Mouse (Mus musculus): ENCODE measurements around the gene Acvr1.

Acvr1 gene

GRCm38 (mm10) chr2:58419571-58419970 is 147.4 kb downstream of the Acvr1 start:
- DNase-seq (ENCODE audit: low read depth in 1 of 2, low spot score in 2 of 2), result no peak

DNA sequence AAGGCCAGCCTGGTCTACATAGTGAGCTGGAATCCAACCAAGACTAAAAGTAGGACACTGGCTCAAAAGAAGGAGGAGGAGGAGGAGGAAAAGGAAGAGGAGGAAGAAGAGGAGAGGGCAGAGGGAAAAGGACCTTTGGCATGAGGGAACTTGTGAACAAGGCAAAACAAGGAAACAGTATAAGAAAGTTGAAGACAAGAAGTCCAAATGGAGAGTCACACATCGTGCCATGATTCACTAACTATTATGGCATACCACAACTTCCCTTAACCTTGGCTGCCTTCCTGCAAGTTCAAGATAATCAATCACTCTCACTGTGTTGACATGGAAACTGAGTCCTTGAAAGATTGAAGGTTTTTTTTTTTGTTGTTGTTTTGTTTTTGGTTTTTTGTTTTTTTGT is 148.8 kb downstream of the Acvr1 start:
- DNase-seq (ENCODE audit: low read depth in 1 of 2, low spot score in 2 of 2), result no peak

DNA sequence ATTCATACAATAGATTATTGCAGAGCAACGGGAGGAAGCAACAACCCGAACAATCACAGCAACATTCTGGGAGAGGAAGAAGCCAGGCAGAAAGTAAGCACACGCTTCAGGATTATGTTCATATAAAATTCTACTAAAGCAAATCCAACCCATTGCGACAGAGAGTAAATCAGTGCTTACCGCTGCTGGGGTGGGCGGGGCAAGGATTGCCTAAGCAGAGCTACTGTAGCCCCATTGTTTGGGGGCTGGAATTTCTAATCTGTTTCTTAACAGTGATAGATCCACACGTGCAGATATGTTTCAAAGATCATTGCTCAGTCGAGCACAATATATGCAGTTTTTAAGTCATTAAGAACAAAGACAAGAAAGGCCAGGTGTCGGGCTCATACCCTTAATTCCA is 149.3 kb downstream of the Acvr1 start:
- DNase-seq (ENCODE audit: low read depth in 1 of 2, low spot score in 2 of 2), result no peak

DNA sequence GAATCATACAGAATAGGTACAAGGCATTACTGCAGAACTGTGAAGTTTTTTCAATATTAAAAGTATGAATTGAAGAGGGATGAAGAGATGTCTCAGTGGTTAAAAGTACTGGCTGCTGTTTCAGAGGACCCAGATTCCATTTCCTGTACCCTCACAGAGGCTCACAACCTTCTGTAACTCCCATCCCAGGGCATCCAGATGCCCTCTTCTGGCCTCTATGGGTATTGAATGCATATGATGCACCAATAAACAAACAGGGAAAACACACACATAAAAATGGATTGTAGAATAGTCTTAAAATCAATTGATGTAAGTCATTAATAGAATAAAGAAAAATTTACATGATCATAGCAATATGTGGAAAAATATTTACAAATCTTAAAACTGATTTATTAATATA is 151.9 kb downstream of the Acvr1 start:
- no peak for DNase-seq (ENCODE audit: low read depth in 1 of 2, low spot score in 2 of 2)

DNA sequence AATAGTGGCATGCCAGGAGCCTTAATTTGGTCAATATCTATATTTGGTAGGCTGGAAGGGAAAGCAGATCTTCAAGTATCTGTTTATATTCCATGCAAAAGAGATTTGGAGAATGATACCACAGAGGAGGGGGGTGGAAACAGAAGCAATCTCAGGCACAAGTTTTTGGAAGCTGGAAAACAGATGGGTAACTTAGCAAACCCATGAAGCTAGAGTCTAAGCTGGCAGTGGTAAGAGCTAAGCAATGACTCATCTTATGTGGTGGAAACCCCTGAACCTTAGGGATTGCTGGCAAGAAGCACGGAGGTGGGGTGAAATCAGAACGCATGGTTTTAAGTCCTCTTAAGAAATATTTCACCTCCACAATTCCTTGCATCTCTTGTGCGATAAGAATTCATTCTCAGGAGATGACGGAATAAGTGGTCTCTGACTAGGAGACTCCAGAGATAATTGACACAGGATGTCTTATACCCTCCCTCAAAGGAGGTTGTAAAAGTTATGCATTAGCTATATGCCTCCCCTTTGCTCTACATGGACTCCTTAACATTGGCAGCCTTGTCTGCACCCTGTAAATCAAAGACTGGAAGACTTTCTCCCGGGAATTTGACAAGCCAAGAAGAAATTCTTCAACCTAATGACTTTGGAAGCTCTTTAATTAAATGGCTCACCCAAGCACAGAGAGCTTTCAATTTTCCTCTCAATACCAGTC is 157.9 kb downstream of the Acvr1 start:
- no peak for DNase-seq (ENCODE audit: low read depth in 1 of 2, low spot score in 2 of 2)

DNA sequence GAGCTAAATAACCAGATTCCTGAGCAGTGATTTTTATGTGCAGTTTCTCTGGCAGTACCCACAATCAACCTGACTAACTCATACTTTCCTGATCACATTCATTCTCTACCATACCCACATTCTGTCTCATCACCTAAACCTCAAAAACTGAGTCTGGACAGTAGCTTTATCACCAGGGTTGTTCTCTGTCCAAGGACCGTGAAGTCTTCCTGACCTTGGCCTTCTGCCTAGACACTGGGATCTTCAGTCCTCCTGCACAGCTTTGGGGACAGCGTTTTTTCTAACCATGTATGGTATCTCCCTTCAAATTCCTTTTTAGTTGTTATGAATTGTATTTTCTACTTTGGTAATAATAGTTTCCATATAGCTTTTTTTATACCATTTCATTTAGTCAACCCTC is 163.5 kb downstream of the Acvr1 start:
- DNase-seq (ENCODE audit: low read depth in 1 of 2, low spot score in 2 of 2), result no peak

- no peak for DNase-seq (ENCODE audit: low read depth in 1 of 2, low spot score in 2 of 2)
Measured at GRCm38 (mm10) chr2:58388601-58389000, 178.4 kb downstream of the Acvr1 start.

DNA sequence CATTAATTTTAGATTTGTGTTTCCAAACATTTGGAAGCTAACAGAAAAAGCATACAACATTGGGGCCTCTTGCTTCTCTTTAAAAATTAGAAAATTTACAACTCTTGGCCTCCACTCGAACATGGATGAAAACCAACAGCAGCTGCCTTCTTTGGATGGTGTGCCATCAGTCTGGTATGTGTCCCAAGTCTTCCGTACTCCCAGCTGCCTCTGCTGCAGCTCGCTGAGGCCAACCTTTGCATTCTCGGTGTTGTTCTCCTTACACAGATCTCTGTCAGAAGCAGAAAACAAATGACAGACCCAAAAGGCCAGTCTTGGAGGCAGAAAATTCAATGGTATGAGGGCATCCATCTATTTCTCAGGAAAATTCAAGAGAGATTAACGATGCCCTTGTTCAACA is 186.9 kb downstream of the Acvr1 start:
- no peak for DNase-seq (ENCODE audit: low read depth in 1 of 2, low spot score in 2 of 2)

DNA sequence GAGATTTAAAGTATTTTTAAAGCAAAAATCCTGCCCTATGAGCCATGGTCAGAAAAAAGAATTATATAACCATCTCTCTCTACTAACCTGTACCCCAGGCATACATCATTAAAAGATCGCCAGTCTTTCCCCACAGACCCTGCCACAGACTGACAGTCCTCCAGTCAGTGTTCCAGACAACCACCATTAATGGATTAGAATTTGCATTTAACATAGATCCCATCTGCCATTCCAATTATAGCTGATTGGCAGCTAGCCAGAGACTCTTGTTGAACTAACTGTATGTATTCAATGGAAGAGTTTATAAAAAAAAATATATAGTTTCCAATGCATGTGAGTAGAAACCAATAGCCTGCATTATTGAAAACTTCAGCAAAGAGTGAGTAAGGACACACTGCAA is 187.5 kb downstream of the Acvr1 start:
- DNase-seq (ENCODE audit: low read depth in 1 of 2, low spot score in 2 of 2), result no peak

- no peak for DNase-seq (ENCODE audit: low read depth in 1 of 2, low spot score in 2 of 2)
Measured at GRCm38 (mm10) chr2:58377417-58378130, 189.4 kb downstream of the Acvr1 start.

- DNase-seq (ENCODE audit: low read depth in 1 of 2, low spot score in 2 of 2), result no peak
Measured at GRCm38 (mm10) chr2:58366196-58366595, 200.8 kb downstream of the Acvr1 start.

- DNase-seq (ENCODE audit: low read depth in 1 of 2, low spot score in 2 of 2), result no peak
Measured at GRCm38 (mm10) chr2:58361361-58362046, 205.5 kb downstream of the Acvr1 start.

GRCm38 (mm10) chr2:58358132-58358460 is 208.9 kb downstream of the Acvr1 start:
- DNase-seq (ENCODE audit: low read depth in 1 of 2, low spot score in 2 of 2), result no peak

DNA sequence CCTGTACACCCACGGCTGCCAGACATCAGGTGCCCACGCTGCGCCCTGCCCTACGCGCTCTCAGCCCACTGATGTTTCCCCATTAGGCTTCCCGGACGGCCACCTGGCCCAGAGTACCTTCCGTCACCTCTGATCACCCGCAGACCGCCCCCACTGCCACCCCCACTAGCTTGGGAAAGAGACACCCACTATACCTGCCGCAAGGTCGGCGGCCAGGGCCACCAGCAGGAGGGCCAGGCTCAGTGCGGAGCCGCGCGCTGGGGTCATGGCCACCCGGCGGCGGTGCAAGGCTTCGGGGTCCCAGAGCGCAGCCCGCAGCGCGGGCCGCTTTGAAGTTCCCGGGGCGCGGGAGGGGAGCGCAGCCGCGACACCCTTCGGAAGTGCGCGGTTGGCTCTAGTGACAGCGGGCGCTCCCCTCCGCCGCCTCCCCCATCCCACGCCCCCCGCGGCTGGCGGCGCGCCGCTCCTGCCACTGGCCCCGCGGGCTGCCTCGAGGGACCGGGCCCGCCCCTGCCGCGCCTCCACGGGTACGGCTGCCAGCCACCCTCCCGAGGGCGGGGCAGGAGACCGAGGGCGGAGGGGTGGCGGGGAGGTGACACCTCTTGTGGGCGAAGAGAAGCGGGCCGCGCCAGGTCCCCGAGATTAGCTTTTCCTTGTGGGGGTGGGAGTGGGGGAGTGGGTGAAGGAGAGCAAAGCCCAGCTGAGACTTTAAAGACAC is 209.4 kb downstream of the Acvr1 start, which contains the start of gene Acvr1c:
TSS of gene Acvr1c (minus strand) at position 482 of the 718 bp plus-strand sequence.
- DNase-seq (ENCODE audit: low read depth in 1 of 2, low spot score in 2 of 2), result no peak

- DNase-seq (ENCODE audit: low read depth in 1 of 2, low spot score in 2 of 2), result no peak
Measured at GRCm38 (mm10) chr2:58357068-58357413, 209.9 kb downstream of the Acvr1 start.

DNA sequence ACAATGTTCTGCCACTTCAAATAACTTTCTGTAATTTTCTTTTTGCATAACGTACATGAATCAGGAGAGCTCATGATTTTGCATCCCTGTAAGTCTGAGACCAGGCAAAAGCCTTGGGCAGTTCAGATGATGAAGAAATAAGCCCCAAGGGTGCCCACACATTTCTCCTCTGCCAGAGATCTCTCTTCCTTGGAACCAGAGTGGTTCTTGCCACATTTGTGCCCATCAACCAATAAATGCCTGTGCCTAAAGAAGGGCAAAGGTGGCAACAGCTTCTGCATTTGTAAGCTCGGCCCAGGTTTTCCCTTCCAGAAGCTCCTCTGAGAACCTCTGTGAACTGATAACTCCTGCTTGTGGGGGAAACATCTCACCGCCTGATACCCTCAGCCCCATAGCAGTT is 212.6 kb downstream of the Acvr1 start:
- DNase-seq (ENCODE audit: low read depth in 1 of 2, low spot score in 2 of 2), result no peak

GRCm38 (mm10) chr2:58352846-58353245 is 214.1 kb downstream of the Acvr1 start:
- no peak for DNase-seq (ENCODE audit: low read depth in 1 of 2, low spot score in 2 of 2)

DNA sequence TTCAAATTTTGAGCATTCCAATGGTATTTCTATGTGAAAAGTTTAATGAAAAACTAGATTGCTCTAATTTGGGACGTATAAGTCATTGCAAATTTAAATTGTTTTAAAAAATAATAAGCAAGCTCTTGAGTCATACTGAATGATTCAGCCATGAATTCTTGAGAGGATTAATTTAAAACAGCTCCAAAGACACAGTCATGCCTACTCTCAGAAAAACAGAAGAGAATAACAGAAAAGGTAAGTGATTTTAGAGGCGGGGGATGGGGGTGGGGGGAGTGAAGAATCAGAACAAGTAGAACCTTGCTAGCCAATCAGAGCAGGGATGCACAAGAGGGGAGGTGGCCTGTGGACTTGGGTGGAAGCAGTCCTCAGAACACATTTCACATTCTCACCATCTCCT is 216.3 kb downstream of the Acvr1 start:
- DNase-seq (ENCODE audit: low read depth in 1 of 2, low spot score in 2 of 2), result no peak
